Mouse (Mus musculus) stomach, embryonic 15.5 days (tissue): ENCODE measurements around the gene Fndc7. TPM values are rescaled to one million over a fixed set of nuclear protein-coding genes. Genes with fewer than 3 reads are reported as not detected.

Source experiments
- ATAC-seq: fragments of 200-750 bp; cut with Nextera tagmentation; 2 replicates; pipeline ENCODE4 v1.8.0; 2017; ENCODE audit warnings: low read depth, moderate number of reproducible peaks, moderate TSS enrichment; ENCODE audit not compliant: insufficient read depth, low FRiP score
- H3K27ac ChIP-seq: fragments of 300-500 bp; sonication (generic); 2 replicates; pipeline ENCODE4 v1.5.1; 2015; ENCODE audit warnings: mild to moderate bottlenecking, inconsistent platforms
- H3K27me3 ChIP-seq: fragments of 300-500 bp; sonication (generic); replicated peaks from 2 replicates; pipeline ENCODE4 v1.6.1; 2015; ENCODE audit warnings: inconsistent platforms
- H3K36me3 ChIP-seq: fragments of 300-500 bp; sonication (generic); 2 replicates; pipeline ENCODE4 v1.6.1; 2015; ENCODE audit warnings: inconsistent platforms
- H3K4me1 ChIP-seq: fragments of 300-500 bp; sonication (generic); 2 replicates; pipeline ENCODE4 v1.6.1; 2015; ENCODE audit warnings: inconsistent platforms
- H3K4me2 ChIP-seq: fragments of 300-500 bp; sonication (generic); 2 replicates; pipeline ENCODE4 v1.6.1; 2015; ENCODE audit warnings: mild to moderate bottlenecking, inconsistent platforms
- H3K4me3 ChIP-seq: fragments of 300-500 bp; sonication (generic); replicated peaks from 2 replicates; pipeline ENCODE4 v1.5.1; 2015; ENCODE audit warnings: inconsistent platforms
- H3K9ac ChIP-seq: fragments of 300-500 bp; sonication (generic); 2 replicates; pipeline ENCODE4 v1.6.1; 2015; ENCODE audit warnings: inconsistent platforms
- H3K9me3 ChIP-seq: fragments of 300-500 bp; sonication (generic); 2 replicates; pipeline ENCODE4 v1.6.1; 2016; ENCODE audit warnings: inconsistent platforms
- WGBS: fragments of 180-500 bp; shearing (Covaris S2); methylation state at CpG from one replicate; pipeline ENCODE4 v1.1.7; 2015; 5-methylcytosine and 5-hydroxymethylcytosine counted together
- polyA plus RNA-seq: library from polyadenylated mRNA; unstranded; fragments of >200 nt; fragmentation: Nextera tagmentation; extraction: Ambion mirVana; gene quantifications from 2 replicates; pipeline ENCODE4 v1.2.1, GENCODE M21; 2015

Fndc7 gene
- polyA plus RNA-seq = 0.08 and 0.14 TPM in 2 replicates

- 86% methylated on average over 1 of the region's 1 CpGs for WGBS
- Histone ChIP-seq H3K27me3 (no peaks in the 10 kb centered on the region), H3K27ac (no peak within 1 kb of the TSS), H3K4me1 (no peaks in the 10 kb centered on the region), H3K36me3 (no peaks in the 10 kb centered on the region), H3K9ac (no peak within 1 kb of the TSS), H3K4me2 (no peak within 1 kb of the TSS), H3K4me3 (no peak within 1 kb of the TSS), H3K9me3 (no peaks in the 10 kb centered on the region)
- no peak for ATAC-seq
Measured at GRCm38 (mm10) chr3:108889908-108890307, at the start of gene Fndc7. Gene Fndc7, minus strand, starts transcription at chr3:108890008.

GRCm38 (mm10) chr3:108939573-108939972 is 49.8 kb upstream of the Fndc7 start, which contains the start of gene Henmt1:
Gene Henmt1, plus strand, starts transcription at chr3:108939873.
- H3K36me3 ChIP-seq = no peaks in the 10 kb centered on the region
- no peak within 1 kb of the TSS for H3K9ac ChIP-seq
- no peak for ATAC-seq
- H3K9me3 ChIP-seq = no peaks in the 10 kb centered on the region
- H3K4me3 ChIP-seq = peak within 1 kb of the TSS; percentile 37
- H3K4me2 ChIP-seq = peak within 1 kb of the TSS; percentile 78
- 80% methylated on average over 5 of the region's 5 CpGs for WGBS
- H3K4me1 ChIP-seq = no peaks in the 10 kb centered on the region
- no peak within 1 kb of the TSS for H3K27ac ChIP-seq
- no peaks in the 10 kb centered on the region for H3K27me3 ChIP-seq

- H3K27ac ChIP-seq = no peak overlapping the region
- H3K27me3 ChIP-seq = no peaks in the 10 kb centered on the region
- no peaks in the 10 kb centered on the region for H3K4me1 ChIP-seq
- no peaks in the 10 kb centered on the region for H3K36me3 ChIP-seq
- WGBS = 92% methylated on average over 5 of the region's 5 CpGs
- no peak overlapping the region for H3K4me2 ChIP-seq
- H3K9me3 ChIP-seq = no peaks in the 10 kb centered on the region
- H3K4me3 ChIP-seq = no peak overlapping the region
- no peak for ATAC-seq
- no peak overlapping the region for H3K9ac ChIP-seq
Measured at GRCm38 (mm10) chr3:108938691-108939090, 48.9 kb upstream of the Fndc7 start.

- H3K4me1 ChIP-seq = no peaks in the 10 kb centered on the region
- no peaks in the 10 kb centered on the region for H3K27me3 ChIP-seq
- no peak overlapping the region for H3K9ac ChIP-seq
- H3K27ac ChIP-seq = no peak overlapping the region
- ATAC-seq = no peak
- WGBS = 92% methylated on average over 6 of the region's 6 CpGs
- H3K4me2 ChIP-seq = no peak overlapping the region
- no peaks in the 10 kb centered on the region for H3K9me3 ChIP-seq
- no peak overlapping the region for H3K4me3 ChIP-seq
- H3K36me3 ChIP-seq = no peaks in the 10 kb centered on the region
Measured at GRCm38 (mm10) chr3:108933557-108933956, 43.7 kb upstream of the Fndc7 start.

- no peaks in the 10 kb centered on the region for H3K9me3 ChIP-seq
Measured at GRCm38 (mm10) chr3:108926308-108926707, 36.5 kb upstream of the Fndc7 start.

GRCm38 (mm10) chr3:108925677-108926076 is 35.9 kb upstream of the Fndc7 start:
- Histone ChIP-seq H3K27ac (no peak overlapping the region), H3K36me3 (no peaks in the 10 kb centered on the region), H3K4me2 (no peak overlapping the region), H3K4me3 (no peak overlapping the region), H3K27me3 (no peaks in the 10 kb centered on the region), H3K4me1 (no peaks in the 10 kb centered on the region), H3K9ac (no peak overlapping the region), H3K9me3 (no peaks in the 10 kb centered on the region)
- ATAC-seq = no peak
- WGBS = 80% methylated on average over 4 of the region's 4 CpGs

More at GRCm38 (mm10) chr3:108926308-108926707, 36.5 kb upstream of the Fndc7 start:
- 85% methylated on average over 1 of the region's 1 CpGs for WGBS
- H3K27me3 ChIP-seq = no peaks in the 10 kb centered on the region
- no peak overlapping the region for H3K4me2 ChIP-seq
- H3K9ac ChIP-seq = no peak overlapping the region
- no peak overlapping the region for H3K27ac ChIP-seq
- no peaks in the 10 kb centered on the region for H3K36me3 ChIP-seq
- no peak for ATAC-seq
- no peak overlapping the region for H3K4me3 ChIP-seq
- H3K4me1 ChIP-seq = no peaks in the 10 kb centered on the region

GRCm38 (mm10) chr3:108921822-108922221 is 32.0 kb upstream of the Fndc7 start:
- no peaks in the 10 kb centered on the region for H3K27me3 ChIP-seq
- ATAC-seq = peak; percentile 83
- no peaks in the 10 kb centered on the region for H3K36me3 ChIP-seq
- H3K4me3 ChIP-seq = no peak overlapping the region
- no peaks in the 10 kb centered on the region for H3K4me1 ChIP-seq
- no peak overlapping the region for H3K27ac ChIP-seq
- H3K9me3 ChIP-seq = no peaks in the 10 kb centered on the region
- H3K9ac ChIP-seq = no peak overlapping the region
- WGBS = 80% methylated on average over 1 of the region's 1 CpGs
- no peak overlapping the region for H3K4me2 ChIP-seq

GRCm38 (mm10) chr3:108920442-108921070 is 30.7 kb upstream of the Fndc7 start:
- no peak for ATAC-seq
- no peaks in the 10 kb centered on the region for H3K27me3 ChIP-seq
- H3K9me3 ChIP-seq = no peaks in the 10 kb centered on the region
- H3K9ac ChIP-seq = no peak overlapping the region
- WGBS = 78% methylated on average over 3 of the region's 3 CpGs
- H3K4me2 ChIP-seq = no peak overlapping the region
- H3K4me1 ChIP-seq = no peaks in the 10 kb centered on the region
- H3K27ac ChIP-seq = no peak overlapping the region
- no peaks in the 10 kb centered on the region for H3K36me3 ChIP-seq
- H3K4me3 ChIP-seq = no peak overlapping the region

- no peak overlapping the region for H3K4me3 ChIP-seq
- no peaks in the 10 kb centered on the region for H3K36me3 ChIP-seq
- no peaks in the 10 kb centered on the region for H3K27me3 ChIP-seq
- H3K9ac ChIP-seq = no peak overlapping the region
- H3K27ac ChIP-seq = no peak overlapping the region
- H3K9me3 ChIP-seq = no peaks in the 10 kb centered on the region
- no peaks in the 10 kb centered on the region for H3K4me1 ChIP-seq
- no peak for ATAC-seq
- H3K4me2 ChIP-seq = no peak overlapping the region
- 88% methylated on average over 1 of the region's 1 CpGs for WGBS
Measured at GRCm38 (mm10) chr3:108918852-108919251, 29.0 kb upstream of the Fndc7 start.

- WGBS = 55% methylated on average over 3 of the region's 3 CpGs
- no peak overlapping the region for H3K9ac ChIP-seq
- H3K27ac ChIP-seq = no peak overlapping the region
- no peaks in the 10 kb centered on the region for H3K4me1 ChIP-seq
- no peak overlapping the region for H3K4me2 ChIP-seq
- H3K27me3 ChIP-seq = no peaks in the 10 kb centered on the region
- no peak for ATAC-seq
- no peaks in the 10 kb centered on the region for H3K36me3 ChIP-seq
- H3K9me3 ChIP-seq = no peaks in the 10 kb centered on the region
- H3K4me3 ChIP-seq = no peak overlapping the region
Measured at GRCm38 (mm10) chr3:108917986-108918385, 28.2 kb upstream of the Fndc7 start.

GRCm38 (mm10) chr3:108916857-108917256 is 27.0 kb upstream of the Fndc7 start:
- H3K27me3 ChIP-seq = no peaks in the 10 kb centered on the region
- no peaks in the 10 kb centered on the region for H3K9me3 ChIP-seq
- H3K27ac ChIP-seq = no peak overlapping the region
- H3K9ac ChIP-seq = no peak overlapping the region
- no peaks in the 10 kb centered on the region for H3K36me3 ChIP-seq
- 28% methylated on average over 4 of the region's 4 CpGs for WGBS
- H3K4me2 ChIP-seq = no peak overlapping the region
- ATAC-seq = no peak
- H3K4me1 ChIP-seq = no peaks in the 10 kb centered on the region
- H3K4me3 ChIP-seq = no peak overlapping the region

GRCm38 (mm10) chr3:108915999-108916398 is 26.2 kb upstream of the Fndc7 start:
- 64% methylated on average over 1 of the region's 1 CpGs for WGBS
- no peak overlapping the region for H3K4me3 ChIP-seq
- no peak overlapping the region for H3K4me2 ChIP-seq
- no peaks in the 10 kb centered on the region for H3K27me3 ChIP-seq
- no peak for ATAC-seq
- H3K9me3 ChIP-seq = no peaks in the 10 kb centered on the region
- H3K4me1 ChIP-seq = no peaks in the 10 kb centered on the region
- H3K27ac ChIP-seq = no peak overlapping the region
- no peak overlapping the region for H3K9ac ChIP-seq
- H3K36me3 ChIP-seq = no peaks in the 10 kb centered on the region
